ENCODE assay signal across 1 mouse cellular context in the genomic region with DNA sequence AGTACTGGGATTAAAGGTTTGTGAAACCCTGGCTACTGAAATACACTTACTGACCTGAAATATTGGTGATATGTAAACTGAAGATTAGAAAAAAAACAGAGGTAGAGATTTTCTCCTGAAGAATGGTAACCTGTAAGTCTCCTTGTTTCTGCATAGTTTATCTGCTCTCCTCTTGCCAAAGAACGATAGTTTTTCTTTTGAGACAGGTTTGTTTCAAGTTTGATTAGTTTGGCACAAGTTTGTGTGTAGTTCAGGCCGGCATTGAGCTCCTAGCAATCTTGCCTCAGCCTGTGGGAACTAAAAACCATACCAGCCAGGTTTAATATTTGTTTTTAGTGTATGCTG.
TF ChIP-seq lines count a peak whose summit lies in the region.

No protein-coding gene starts in this region.

TF ChIP-seq in MEL, 35 proteins besides CTCF, POLR2A, EP300 and RAD21 (continued from another document):
- no peak for TF ChIP-seq NRF1 (IDR thresholded peaks at IDR 0.05; ENCODE audit: insufficient read depth, low read depth, low read length, poor library complexity, severe bottlenecking)
- TF ChIP-seq GABPA (IDR thresholded peaks at IDR 0.05; ENCODE audit: low read depth, low read length), result no peak
- TF ChIP-seq USF2 (IDR thresholded peaks at IDR 0.05; ENCODE audit: borderline replicate concordance in 1 of 2, insufficient read depth in 1 of 2, low read depth in 1 of 2, low read length in 2 of 2), result no peak
- TF ChIP-seq NELFE (IDR thresholded peaks at IDR 0.05; ENCODE audit: low read depth, low read length), result no peak
- TF ChIP-seq MXI1 (IDR thresholded peaks at IDR 0.05; ENCODE audit: low read depth, low read length), result no peak; the same call in 1 of the 2 replicates
- no peak for TF ChIP-seq MEF2A (IDR thresholded peaks at IDR 0.05; ENCODE audit: extremely low read depth, insufficient replicate concordance, low read depth, low read length, poor library complexity, severe bottlenecking)
